Mouse (Mus musculus) forebrain, embryonic 10.5 days (tissue): ENCODE measurements at regions not wholly inside any gene's neighbourhood (a gene's known extent, or its start where the extent isn't known, plus 50 kb on each side); places are given as distances from the start of the nearest gene placed in this dataset.
A peak's percentile ranks its signal among the peaks of the same experiment; 100 is the strongest.

Experiments
- DNase-seq: peaks from one replicate; pipeline ENCODE4 v3.0.0-alpha.2; 2017; ENCODE audit warnings: low spot score; ENCODE audit errors: extremely low spot score
- H3K27ac ChIP-seq: fragments of 300-500 bp; sonication (generic); 2 replicates; pipeline ENCODE4 v1.5.1; 2016; ENCODE audit warnings: mild to moderate bottlenecking
- H3K27me3 ChIP-seq: fragments of 300-500 bp; sonication (generic); 2 replicates; pipeline ENCODE4 v1.6.1; 2016; ENCODE audit warnings: mild to moderate bottlenecking; ENCODE audit not compliant: poor library complexity, severe bottlenecking
- H3K36me3 ChIP-seq: fragments of 300-500 bp; sonication (generic); replicated peaks from 2 replicates; pipeline ENCODE4 v1.6.1; 2016; ENCODE audit warnings: mild to moderate bottlenecking, moderate library complexity
- H3K4me1 ChIP-seq: fragments of 300-500 bp; sonication (generic); 2 replicates; pipeline ENCODE4 v1.6.1; 2016
- H3K4me3 ChIP-seq: fragments of 300-500 bp; sonication (generic); 2 replicates; pipeline ENCODE4 v1.5.1; 2016; ENCODE audit warnings: mild to moderate bottlenecking, moderate library complexity
- H3K9me3 ChIP-seq: fragments of 300-500 bp; sonication (generic); 2 replicates; pipeline ENCODE4 v1.6.1; 2016; ENCODE audit warnings: mild to moderate bottlenecking, moderate library complexity
- WGBS: fragments of 180-500 bp; shearing (Covaris S2); methylation state at CpG from one replicate; pipeline ENCODE4 v1.1.7; 2016; 5-methylcytosine and 5-hydroxymethylcytosine counted together

DNA sequence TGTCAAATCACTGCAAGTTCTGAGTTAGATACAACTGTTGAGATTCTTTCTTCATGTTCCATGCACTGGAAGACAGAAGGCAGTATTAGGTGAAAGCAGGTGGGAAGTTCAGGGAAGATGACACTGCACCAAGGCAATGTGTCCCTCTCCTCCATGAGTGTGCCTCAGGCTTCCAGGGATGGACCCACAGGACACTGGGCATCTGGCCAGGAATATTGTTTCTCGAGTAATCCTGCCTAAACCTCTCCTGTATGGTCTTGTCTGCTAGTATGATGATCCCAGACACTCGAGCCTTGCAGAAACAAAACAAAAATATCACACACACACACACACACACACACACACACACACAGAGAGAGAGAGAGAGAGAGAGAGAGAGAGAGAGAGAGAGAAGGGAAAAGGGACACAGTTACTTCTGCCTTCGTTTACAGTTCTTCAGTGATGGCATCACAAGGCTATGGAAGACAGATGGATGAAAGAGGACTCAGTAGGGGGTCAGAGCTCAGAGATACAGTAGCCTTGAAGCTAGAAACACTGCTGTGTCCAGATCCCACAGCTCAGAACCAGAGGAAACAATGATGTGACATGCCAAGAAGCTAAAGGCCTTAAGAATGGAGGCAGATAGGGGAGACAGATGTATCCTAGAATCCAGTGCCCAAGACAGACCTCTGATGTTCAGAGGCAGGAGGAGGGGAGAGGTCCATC, 154.8 kb downstream of the Gm815 start:
- H3K4me1 ChIP-seq = peaks cover 9% of the 10 kb centered on the region

DNA sequence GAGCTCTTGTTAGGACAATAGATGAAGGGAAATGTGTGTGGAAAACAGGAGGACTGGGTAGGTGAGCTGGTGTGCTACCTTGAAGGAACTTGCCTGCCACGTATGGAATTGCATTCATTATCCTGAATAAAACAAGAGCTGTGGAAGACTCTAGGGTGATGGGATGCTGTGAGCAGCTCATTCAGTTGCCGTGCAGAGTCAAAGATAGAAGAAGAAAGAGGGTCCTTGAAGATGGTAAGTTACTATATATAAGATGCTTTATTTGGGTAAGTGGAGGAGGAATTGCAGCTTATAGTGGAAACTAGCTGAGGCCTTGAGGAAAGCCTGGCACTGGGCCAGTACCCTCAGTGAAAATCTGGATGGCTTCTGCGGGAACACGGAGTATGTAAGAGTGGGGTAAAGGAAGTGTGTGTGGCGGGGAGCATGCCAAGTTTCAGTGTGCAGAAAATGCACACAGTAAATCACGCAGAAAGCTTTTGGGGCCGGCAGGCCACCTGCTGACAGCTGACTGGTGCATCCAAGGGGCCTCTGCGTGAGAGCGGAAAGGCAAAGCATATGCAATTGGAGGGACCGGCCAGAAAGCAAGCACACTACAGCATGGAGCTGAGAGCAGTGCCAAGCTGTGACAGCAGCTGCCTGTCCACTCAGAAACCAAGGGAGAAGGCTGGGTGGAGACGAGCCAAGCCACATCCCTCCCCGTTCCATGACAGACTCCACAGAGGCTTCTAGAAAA, 149.7 kb upstream of the Vldlr start:
- Histone ChIP-seq H3K9me3 (no peaks in the 10 kb centered on the region), H3K27ac (peak overlapping the region; percentile 51; the same call in 1 of the 2 replicates), H3K27me3 (no peaks in the 10 kb centered on the region), H3K4me1 (peaks cover 22% of the 10 kb centered on the region), H3K36me3 (no peaks in the 10 kb centered on the region), H3K4me3 (no peak overlapping the region)
- no peak for DNase-seq
- 83% methylated on average over 12 of the region's 12 CpGs for WGBS

More for the DNA sequence above, 154.8 kb downstream of the Gm815 start:
- H3K27ac ChIP-seq = no peak overlapping the region
- no peaks in the 10 kb centered on the region for H3K36me3 ChIP-seq
- no peaks in the 10 kb centered on the region for H3K9me3 ChIP-seq
- H3K27me3 ChIP-seq = no peaks in the 10 kb centered on the region
- WGBS = 76% methylated on average over 3 of the region's 3 CpGs
- H3K4me3 ChIP-seq = no peak overlapping the region
- DNase-seq = no peak

- no peaks in the 10 kb centered on the region for H3K9me3 ChIP-seq
- no peak for DNase-seq
- WGBS = 80% methylated on average over 3 of the region's 3 CpGs
Measured at GRCm38 (mm10) chr19:27073281-27073680, 143.0 kb upstream of the Vldlr start.

DNA sequence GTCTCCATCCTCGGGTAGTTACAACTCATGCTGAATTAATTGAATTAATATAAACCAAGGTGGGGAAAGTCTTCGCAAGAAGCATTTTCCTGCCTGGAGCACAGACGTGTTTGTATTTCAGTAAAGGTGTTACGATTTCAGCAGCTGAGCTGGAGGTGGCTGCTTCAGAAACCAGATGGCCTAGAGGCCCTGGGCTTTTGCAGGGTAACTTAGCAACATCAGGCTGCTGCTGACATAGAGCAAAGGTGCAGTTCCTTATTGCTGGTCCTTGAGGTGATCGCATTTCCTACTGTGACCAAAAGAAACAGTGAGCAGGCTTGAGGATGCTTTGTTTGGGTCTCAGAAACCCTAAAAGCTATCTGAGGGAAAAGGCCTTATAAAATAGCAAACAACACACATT, 141.3 kb upstream of the Vldlr start:
- Histone ChIP-seq H3K27ac (no peak overlapping the region), H3K4me1 (no peaks in the 10 kb centered on the region), H3K9me3 (no peaks in the 10 kb centered on the region), H3K4me3 (no peak overlapping the region), H3K36me3 (no peaks in the 10 kb centered on the region), H3K27me3 (no peaks in the 10 kb centered on the region)
- 81% methylated on average over 5 of the region's 5 CpGs for WGBS
- DNase-seq = no peak

More at GRCm38 (mm10) chr19:27073281-27073680, 143.0 kb upstream of the Vldlr start:
- H3K36me3 ChIP-seq = no peaks in the 10 kb centered on the region
- peaks cover 2% of the 10 kb centered on the region for H3K4me1 ChIP-seq
- H3K4me3 ChIP-seq = no peak overlapping the region
- H3K27ac ChIP-seq = no peak overlapping the region
- H3K27me3 ChIP-seq = no peaks in the 10 kb centered on the region

GRCm38 (mm10) chr19:27076920-27077512, 139.3 kb upstream of the Vldlr start:
- Histone ChIP-seq H3K4me1 (no peaks in the 10 kb centered on the region), H3K36me3 (no peaks in the 10 kb centered on the region), H3K9me3 (no peaks in the 10 kb centered on the region), H3K27ac (no peak overlapping the region), H3K4me3 (no peak overlapping the region), H3K27me3 (no peaks in the 10 kb centered on the region)
- WGBS = 86% methylated on average over 4 of the region's 4 CpGs
- no peak for DNase-seq

DNA sequence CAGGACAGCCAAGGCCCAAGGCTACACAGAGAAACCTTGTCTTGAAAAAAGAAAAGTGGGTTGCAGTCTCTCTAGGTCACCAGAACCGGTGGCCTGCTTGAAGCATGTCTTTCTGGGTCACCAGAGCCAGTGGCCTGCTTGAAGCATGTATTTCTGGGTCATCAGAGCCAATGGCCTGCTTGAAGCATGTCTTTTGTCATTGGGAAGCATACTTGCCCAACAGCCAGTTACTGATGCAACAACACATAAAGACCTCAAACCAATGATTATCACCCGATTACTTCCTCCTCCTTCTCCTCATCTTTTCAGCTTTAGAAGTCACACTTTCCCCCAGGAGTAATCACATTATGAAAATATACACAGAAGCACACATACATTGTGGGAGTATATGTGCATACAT, 128.9 kb upstream of the Vldlr start:
- H3K4me3 ChIP-seq = no peak overlapping the region
- H3K9me3 ChIP-seq = no peaks in the 10 kb centered on the region
- 74% methylated on average over 2 of the region's 2 CpGs for WGBS
- no peak overlapping the region for H3K27ac ChIP-seq
- DNase-seq = no peak
- no peaks in the 10 kb centered on the region for H3K36me3 ChIP-seq
- peaks cover 6% of the 10 kb centered on the region for H3K4me1 ChIP-seq
- H3K27me3 ChIP-seq = no peaks in the 10 kb centered on the region

GRCm38 (mm10) chr19:27087833-27088232, 128.5 kb upstream of the Vldlr start:
- no peaks in the 10 kb centered on the region for H3K27me3 ChIP-seq
- no peaks in the 10 kb centered on the region for H3K9me3 ChIP-seq
- H3K36me3 ChIP-seq = no peaks in the 10 kb centered on the region
- H3K4me1 ChIP-seq = peaks cover 6% of the 10 kb centered on the region
- no peak overlapping the region for H3K27ac ChIP-seq
- no peak for DNase-seq
- 90% methylated on average over 5 of the region's 5 CpGs for WGBS
- no peak overlapping the region for H3K4me3 ChIP-seq

DNA sequence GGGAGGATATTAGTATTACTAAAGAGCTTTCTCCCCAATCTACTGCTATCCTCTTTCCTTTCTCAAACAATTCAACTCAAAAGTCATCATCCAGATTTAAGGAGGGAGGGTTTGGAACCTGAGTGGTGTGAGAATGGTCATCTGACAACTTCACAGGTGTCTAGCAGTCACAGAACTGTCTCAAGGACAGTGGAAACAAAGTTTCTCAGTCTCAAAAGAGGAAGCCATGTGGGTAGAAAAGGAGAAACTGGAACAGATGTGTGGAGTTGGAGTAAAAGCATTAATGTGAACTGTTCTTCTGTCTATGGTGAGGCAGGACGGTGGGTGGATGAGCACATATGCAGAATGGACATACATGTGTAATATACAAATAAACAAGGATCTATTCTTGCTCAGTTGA, 127.2 kb upstream of the Vldlr start:
- DNase-seq = no peak
- H3K36me3 ChIP-seq = no peaks in the 10 kb centered on the region
- H3K4me3 ChIP-seq = no peak overlapping the region
- H3K9me3 ChIP-seq = no peaks in the 10 kb centered on the region
- no peaks in the 10 kb centered on the region for H3K4me1 ChIP-seq
- no peak overlapping the region for H3K27ac ChIP-seq
- no peaks in the 10 kb centered on the region for H3K27me3 ChIP-seq
- 91% methylated on average over 1 of the region's 1 CpGs for WGBS

GRCm38 (mm10) chr19:27091603-27092002, 124.7 kb upstream of the Vldlr start:
- H3K36me3 ChIP-seq = no peaks in the 10 kb centered on the region
- WGBS = 93% methylated on average over 2 of the region's 2 CpGs
- no peaks in the 10 kb centered on the region for H3K9me3 ChIP-seq
- no peaks in the 10 kb centered on the region for H3K27me3 ChIP-seq
- no peaks in the 10 kb centered on the region for H3K4me1 ChIP-seq
- H3K4me3 ChIP-seq = no peak overlapping the region
- H3K27ac ChIP-seq = no peak overlapping the region
- DNase-seq = no peak

DNA sequence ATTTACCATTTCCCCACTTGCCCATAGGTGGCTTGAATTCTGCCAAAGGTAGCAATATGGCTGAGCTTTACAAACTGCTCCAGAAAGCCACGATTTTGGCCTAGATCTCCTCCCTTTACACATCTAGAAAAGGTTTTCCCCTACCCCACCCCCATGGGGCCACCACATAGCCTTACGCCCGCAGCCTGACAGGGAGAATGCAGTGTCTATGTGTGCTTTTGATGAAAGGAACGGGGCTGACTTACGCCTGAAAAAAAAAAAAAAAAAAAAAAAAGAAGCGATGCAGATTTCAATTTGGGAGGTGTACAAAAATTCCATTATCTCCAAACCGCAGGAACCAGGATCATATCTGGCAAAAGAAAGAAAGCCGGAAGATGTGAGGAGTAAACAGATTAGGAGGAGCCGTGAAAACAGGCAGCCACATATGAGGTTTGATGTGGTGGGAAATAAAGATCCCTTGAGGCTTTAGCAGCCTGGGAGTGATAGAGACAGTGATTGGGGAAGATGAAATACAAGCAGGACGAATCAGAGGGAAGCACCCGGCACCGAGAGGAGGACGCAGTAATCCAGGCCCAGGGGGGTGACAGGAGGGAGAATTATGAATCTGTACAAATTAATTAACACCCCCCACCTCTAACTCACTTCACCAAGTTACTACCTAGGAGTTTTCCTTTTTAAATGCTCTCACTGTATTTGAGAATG, 121.4 kb upstream of the Vldlr start:
- 86% methylated on average over 13 of the region's 13 CpGs for WGBS

GRCm38 (mm10) chr19:27099921-27100320, 116.4 kb upstream of the Vldlr start:
- no peak for DNase-seq
- Histone ChIP-seq H3K4me1 (no peaks in the 10 kb centered on the region), H3K4me3 (no peak overlapping the region), H3K27ac (no peak overlapping the region), H3K36me3 (no peaks in the 10 kb centered on the region), H3K27me3 (no peaks in the 10 kb centered on the region), H3K9me3 (no peaks in the 10 kb centered on the region)
- WGBS = 83% methylated on average over 1 of the region's 1 CpGs

More for the DNA sequence above, 121.4 kb upstream of the Vldlr start:
- no peaks in the 10 kb centered on the region for H3K36me3 ChIP-seq
- no peak overlapping the region for H3K4me3 ChIP-seq
- no peaks in the 10 kb centered on the region for H3K9me3 ChIP-seq
- DNase-seq = no peak
- no peaks in the 10 kb centered on the region for H3K27me3 ChIP-seq
- no peak overlapping the region for H3K27ac ChIP-seq
- H3K4me1 ChIP-seq = no peaks in the 10 kb centered on the region

DNA sequence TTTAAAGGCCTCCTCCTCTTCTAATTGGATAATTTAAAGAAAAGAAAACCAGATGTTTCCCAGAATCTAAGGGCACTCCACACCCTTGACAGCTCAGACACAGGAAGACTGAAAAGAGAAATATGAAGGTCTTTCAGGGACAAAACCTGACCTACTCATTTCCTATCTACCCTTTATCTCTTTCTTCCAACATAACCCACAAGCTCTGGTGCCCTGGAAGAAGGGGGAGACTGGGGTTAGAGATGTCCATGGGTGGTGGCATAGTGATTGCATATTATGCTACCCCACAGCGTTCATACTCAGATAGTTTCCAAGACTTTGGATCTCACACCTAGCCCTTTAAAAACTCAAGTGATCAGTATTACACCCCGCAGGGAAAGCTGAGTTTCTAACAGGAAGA, 105.8 kb upstream of the Vldlr start:
- WGBS = 85% methylated on average over 2 of the region's 2 CpGs
- no peaks in the 10 kb centered on the region for H3K36me3 ChIP-seq
- H3K27ac ChIP-seq = no peak overlapping the region

More for the DNA sequence above, 105.8 kb upstream of the Vldlr start:
- Histone ChIP-seq H3K4me1 (no peaks in the 10 kb centered on the region; the same call in 1 of the 2 replicates), H3K4me3 (no peak overlapping the region), H3K27me3 (no peaks in the 10 kb centered on the region), H3K9me3 (no peaks in the 10 kb centered on the region)
- DNase-seq = no peak
